Mouse (Mus musculus) neural tube, embryonic 11.5 days (tissue): ENCODE data around the gene Tmem69. TPM values are rescaled to one million over a fixed set of nuclear protein-coding genes. Genes with fewer than 3 reads are reported as not detected.
A peak's percentile ranks its signal among the peaks of the same experiment; 100 is the strongest.

Experiments
- ATAC-seq: fragments of 200-750 bp; cut with Nextera tagmentation; 2 replicates; pipeline ENCODE4 v1.8.0; 2017; ENCODE audit warnings: moderate number of reproducible peaks, mild to moderate bottlenecking, moderate TSS enrichment, moderate library complexity; ENCODE audit not compliant: insufficient read depth, low FRiP score, low TSS enrichment
- DNase-seq: peaks from one replicate; pipeline ENCODE4 v3.0.0-alpha.2; 2015; ENCODE audit warnings: low spot score
- H3K27ac ChIP-seq: fragments of 300-500 bp; sonication (generic); 2 replicates; pipeline ENCODE4 v1.5.1; 2014; ENCODE audit warnings: low read depth, mild to moderate bottlenecking, low read length
- H3K27me3 ChIP-seq: fragments of 300-500 bp; sonication (generic); 2 replicates; pipeline ENCODE4 v1.6.1; 2014; ENCODE audit warnings: mild to moderate bottlenecking, low read length, mixed read lengths; ENCODE audit not compliant: control insufficient read depth, insufficient read depth
- H3K36me3 ChIP-seq: fragments of 300-500 bp; sonication (generic); 2 replicates; pipeline ENCODE4 v1.6.1; 2014; ENCODE audit warnings: mild to moderate bottlenecking, low read length, moderate library complexity, mixed read lengths; ENCODE audit not compliant: control insufficient read depth, insufficient read depth
- H3K4me1 ChIP-seq: fragments of 300-500 bp; sonication (generic); 2 replicates; pipeline ENCODE4 v1.6.1; 2014; ENCODE audit warnings: low read length, mixed read lengths; ENCODE audit not compliant: control insufficient read depth, insufficient read depth
- H3K4me2 ChIP-seq: fragments of 300-500 bp; sonication (generic); 2 replicates; pipeline ENCODE4 v1.6.1; 2014; ENCODE audit warnings: low read depth, mild to moderate bottlenecking, moderate library complexity
- H3K4me3 ChIP-seq: fragments of 300-500 bp; sonication (generic); 2 replicates; pipeline ENCODE4 v1.5.1; 2014; ENCODE audit warnings: low read depth, low read length
- H3K9ac ChIP-seq: fragments of 300-500 bp; sonication (generic); 2 replicates; pipeline ENCODE4 v1.6.1; 2014; ENCODE audit warnings: mild to moderate bottlenecking, low read length
- H3K9me3 ChIP-seq: fragments of 300-500 bp; sonication (generic); 2 replicates; pipeline ENCODE4 v1.6.1; 2016; ENCODE audit warnings: low read length; ENCODE audit not compliant: control insufficient read depth
- WGBS: fragments of 180-500 bp; shearing (Covaris S2); extraction: QIAGEN DNeasy Blood & Tissue Kit; methylation state at CpG from one replicate; pipeline ENCODE4 v1.1.7; 2014; 5-methylcytosine and 5-hydroxymethylcytosine counted together
- polyA plus RNA-seq: library from polyadenylated mRNA; unstranded; fragments of >200 nt; fragmentation: Nextera tagmentation; extraction: Ambion mirVana; gene quantifications from 2 replicates; pipeline ENCODE4 v1.2.1, GENCODE M21; 2014

Gene Tmem69
- 34.0 and 36.9 TPM in 2 replicates for polyA plus RNA-seq

DNA sequence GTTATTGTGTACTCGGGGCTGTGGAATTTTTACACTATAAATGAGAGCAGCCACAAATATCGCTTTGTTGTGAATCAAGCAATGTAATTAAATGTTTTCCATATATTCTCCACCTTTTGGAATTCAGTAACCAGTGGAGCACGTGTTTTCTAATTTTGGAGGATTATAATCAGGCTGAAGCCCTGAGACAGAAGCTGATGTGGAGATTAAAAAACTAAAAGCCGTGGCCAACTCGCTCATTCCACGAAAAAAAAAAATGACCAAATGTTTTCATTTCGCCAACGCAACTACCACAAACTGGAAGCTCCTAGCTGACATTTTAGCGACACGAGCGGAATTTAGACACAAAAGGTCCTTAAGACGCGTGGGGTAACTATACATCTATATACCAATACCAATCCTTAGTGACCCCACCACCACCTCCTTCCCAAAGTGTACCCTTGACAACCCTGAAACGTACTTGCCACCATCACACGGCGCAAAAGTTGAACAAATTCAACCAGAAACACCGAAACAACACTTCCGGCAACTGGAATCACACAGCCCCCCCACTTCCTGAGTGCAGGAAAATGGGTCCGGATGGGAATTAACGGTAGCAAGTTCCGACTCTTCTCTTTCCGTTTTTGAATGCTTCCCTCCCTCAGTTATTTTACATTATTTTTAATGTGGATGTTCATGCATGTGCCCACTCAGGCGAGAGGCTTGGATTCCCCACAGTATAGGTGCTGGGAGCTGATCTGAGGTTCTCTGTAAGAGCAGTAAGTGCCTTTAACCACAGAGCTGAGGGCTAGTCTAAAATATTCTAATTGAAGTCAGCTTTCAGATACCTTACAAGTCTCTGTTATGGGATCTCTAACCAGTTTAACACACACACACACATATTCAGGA lies at the start of gene Tmem69:
Gene Tmem69, minus strand, starts transcription at position 524 of the 888 bp plus-strand sequence.
- Histone ChIP-seq H3K27me3 (no peaks in the 10 kb centered on the region), H3K4me1 (0 out of 2 replicates have a peak, but pooled peaks cover 5% of the 10 kb centered on the region), H3K4me2 (peak within 1 kb of the TSS; percentile 70), H3K36me3 (peaks cover 2% of the 10 kb centered on the region), H3K9ac (peak within 1 kb of the TSS; percentile 71), H3K27ac (peak within 1 kb of the TSS; percentile 83), H3K9me3 (no peaks in the 10 kb centered on the region), H3K4me3 (peak within 1 kb of the TSS; percentile 60)
- ATAC-seq (no peak), DNase-seq (peak; percentile 83)
- 3% methylated on average over 23 of the region's 23 CpGs for WGBS

DNA sequence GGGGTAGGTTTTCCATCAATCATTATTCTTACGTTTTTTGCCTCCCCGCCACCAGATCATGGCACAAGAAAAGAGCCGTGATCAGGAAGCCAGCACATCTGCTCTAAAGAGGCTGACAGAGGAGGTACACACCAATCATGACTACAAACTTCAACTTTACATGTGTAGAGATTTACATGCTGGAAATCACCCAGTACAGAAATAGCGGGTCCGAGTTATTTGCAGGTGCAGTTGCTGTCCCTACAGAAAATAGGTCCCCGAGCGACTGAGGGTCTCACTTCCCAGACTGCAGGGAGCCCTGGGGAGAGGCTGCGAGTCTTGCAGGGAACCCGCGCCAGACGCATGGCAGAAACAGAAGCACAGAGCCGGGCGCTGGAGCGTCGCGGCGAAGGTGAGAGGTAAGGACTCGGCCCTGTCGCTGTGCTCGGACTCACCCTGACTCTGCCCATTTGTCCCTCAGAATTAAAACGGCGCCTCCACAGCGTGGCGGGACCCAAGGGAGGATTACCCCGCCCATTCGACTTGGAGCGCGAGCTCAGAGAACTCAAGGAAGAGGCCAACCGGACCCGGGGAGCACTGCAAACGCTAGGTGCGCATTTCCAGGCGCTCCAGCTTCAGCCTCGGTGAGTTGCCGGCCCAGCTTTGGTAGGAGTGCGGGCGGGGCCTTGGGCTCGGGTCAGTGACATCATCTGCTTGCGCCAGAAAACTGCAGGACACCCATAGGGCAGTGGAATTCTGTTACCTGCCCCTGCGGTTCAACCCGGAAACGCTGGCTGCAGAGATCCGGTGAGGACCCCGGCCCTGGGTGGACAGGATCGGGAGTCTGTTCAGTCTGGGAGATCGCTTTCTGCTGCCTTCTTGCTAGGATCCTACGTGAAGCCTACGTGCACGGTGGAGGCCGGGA lies 41.5 kb upstream of the Tmem69 start:
- Histone ChIP-seq H3K36me3 (peaks cover 14% of the 10 kb centered on the region), H3K27me3 (no peaks in the 10 kb centered on the region), H3K9ac (peak overlapping the region; percentile 70), H3K27ac (peak overlapping the region; percentile 73), H3K9me3 (no peaks in the 10 kb centered on the region), H3K4me1 (peaks cover 7% of the 10 kb centered on the region; the same call in 1 of the 2 replicates), H3K4me3 (peak overlapping the region; percentile 48), H3K4me2 (peak overlapping the region; percentile 93)
- peak; percentile 90 for DNase-seq
- ATAC-seq, result peak; percentile 93
- under 1% methylated on average over 50 of the region's 50 CpGs for WGBS

DNA sequence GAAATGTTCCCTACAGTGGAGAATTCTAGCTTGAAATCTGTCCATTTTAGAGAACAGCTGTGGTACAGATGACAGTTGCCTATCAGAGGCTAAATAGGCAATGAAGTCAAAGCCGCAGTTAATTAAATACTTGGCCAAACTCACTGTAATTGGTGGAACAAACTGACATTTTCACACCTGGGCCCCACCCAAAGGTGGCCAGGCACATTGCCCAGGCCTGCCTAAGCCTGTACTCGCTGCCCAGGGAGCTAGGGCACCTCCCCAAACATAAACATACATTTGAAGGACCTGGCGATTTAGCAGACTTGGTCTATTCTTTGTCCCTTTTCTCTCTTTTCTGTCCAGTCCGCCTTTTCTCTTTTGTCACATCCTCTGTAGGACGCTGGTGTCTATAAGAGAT lies 40.6 kb upstream of the Tmem69 start, which contains the start of gene Ccdc17:
Gene Ccdc17, plus strand, starts transcription at position 276 of the 400 bp plus-strand sequence.
- H3K27me3 ChIP-seq, result no peaks in the 10 kb centered on the region
- H3K9me3 ChIP-seq, result no peaks in the 10 kb centered on the region
- peak within 1 kb of the TSS; percentile 93 for H3K4me2 ChIP-seq
- H3K4me3 ChIP-seq, result peak within 1 kb of the TSS; percentile 48
- no peak for DNase-seq
- ATAC-seq, result no peak
- peak within 1 kb of the TSS; percentile 73 for H3K27ac ChIP-seq
- peaks cover 7% of the 10 kb centered on the region; the same call in 1 of the 2 replicates for H3K4me1 ChIP-seq
- H3K36me3 ChIP-seq, result peaks cover 9% of the 10 kb centered on the region
- 35% methylated on average over 5 of the region's 5 CpGs for WGBS
- peak within 1 kb of the TSS; percentile 70 for H3K9ac ChIP-seq

DNA sequence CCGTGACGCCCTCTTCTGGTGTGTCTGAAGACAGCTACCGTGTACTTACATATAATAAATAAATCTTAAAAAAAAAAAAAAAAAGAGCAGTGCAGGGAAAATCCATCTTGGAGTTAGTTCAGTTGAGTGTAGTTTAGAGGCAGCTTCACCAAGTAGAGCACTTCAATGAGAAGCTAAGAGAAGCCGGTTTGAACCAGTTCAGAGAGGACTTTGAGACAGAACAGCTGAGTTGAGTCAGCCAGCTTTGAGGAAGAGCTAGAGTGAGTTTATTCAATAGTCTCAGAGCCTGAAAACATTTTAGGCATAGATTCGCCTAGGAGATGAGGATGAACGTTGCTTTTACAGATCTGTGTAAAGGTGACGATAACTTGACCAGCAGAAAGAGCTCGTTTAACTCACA lies 40.1 kb upstream of the Tmem69 start:
- no peak for ATAC-seq
- H3K4me2 ChIP-seq, result no peak overlapping the region
- DNase-seq, result no peak
- no peaks in the 10 kb centered on the region for H3K9me3 ChIP-seq
- no peaks in the 10 kb centered on the region for H3K27me3 ChIP-seq
- WGBS, result 80% methylated on average over 8 of the region's 8 CpGs
- H3K9ac ChIP-seq, result no peak overlapping the region
- H3K4me1 ChIP-seq, result peaks cover 7% of the 10 kb centered on the region; the same call in 1 of the 2 replicates
- H3K4me3 ChIP-seq, result no peak overlapping the region
- peaks cover 10% of the 10 kb centered on the region for H3K36me3 ChIP-seq
- H3K27ac ChIP-seq, result no peak overlapping the region

GRCm38 (mm10) chr4:116558151-116558882 lies 2.6 kb upstream of the Tmem69 start:
- H3K4me2 ChIP-seq, result peak overlapping the region; percentile 70
- DNase-seq (peak; percentile 14), ATAC-seq (no peak)
- H3K4me1 ChIP-seq, result 0 out of 2 replicates have a peak, but pooled peaks cover 5% of the 10 kb centered on the region
- peak overlapping the region; percentile 71 for H3K9ac ChIP-seq
- H3K36me3 ChIP-seq, result no peaks in the 10 kb centered on the region; the same call in 1 of the 2 replicates
- H3K27ac ChIP-seq, result no peak overlapping the region
- H3K4me3 ChIP-seq, result peak overlapping the region; percentile 60
- 5% methylated on average over 15 of the region's 15 CpGs for WGBS
- no peaks in the 10 kb centered on the region for H3K9me3 ChIP-seq
- H3K27me3 ChIP-seq, result no peaks in the 10 kb centered on the region

- H3K27me3 ChIP-seq, result no peaks in the 10 kb centered on the region
- 0 out of 2 replicates have a peak, but pooled peaks cover 5% of the 10 kb centered on the region for H3K4me1 ChIP-seq
- H3K4me3 ChIP-seq, result peak within 1 kb of the TSS; percentile 60
- peak within 1 kb of the TSS; percentile 70 for H3K4me2 ChIP-seq
- DNase-seq (peak; percentile 99), ATAC-seq (peak; percentile 93)
- 0% methylated on average over 75 of the region's 78 CpGs for WGBS
- H3K9me3 ChIP-seq, result no peaks in the 10 kb centered on the region
- H3K36me3 ChIP-seq, result peaks cover 1% of the 10 kb centered on the region
- peak within 1 kb of the TSS; percentile 83 for H3K27ac ChIP-seq
- peak within 1 kb of the TSS; percentile 71 for H3K9ac ChIP-seq
Observed at GRCm38 (mm10) chr4:116557306-116558121, 1.8 kb upstream of the Tmem69 start, which contains the start of gene Gpbp1l1. Gene Gpbp1l1, plus strand, starts transcription at chr4:116557658.

DNA sequence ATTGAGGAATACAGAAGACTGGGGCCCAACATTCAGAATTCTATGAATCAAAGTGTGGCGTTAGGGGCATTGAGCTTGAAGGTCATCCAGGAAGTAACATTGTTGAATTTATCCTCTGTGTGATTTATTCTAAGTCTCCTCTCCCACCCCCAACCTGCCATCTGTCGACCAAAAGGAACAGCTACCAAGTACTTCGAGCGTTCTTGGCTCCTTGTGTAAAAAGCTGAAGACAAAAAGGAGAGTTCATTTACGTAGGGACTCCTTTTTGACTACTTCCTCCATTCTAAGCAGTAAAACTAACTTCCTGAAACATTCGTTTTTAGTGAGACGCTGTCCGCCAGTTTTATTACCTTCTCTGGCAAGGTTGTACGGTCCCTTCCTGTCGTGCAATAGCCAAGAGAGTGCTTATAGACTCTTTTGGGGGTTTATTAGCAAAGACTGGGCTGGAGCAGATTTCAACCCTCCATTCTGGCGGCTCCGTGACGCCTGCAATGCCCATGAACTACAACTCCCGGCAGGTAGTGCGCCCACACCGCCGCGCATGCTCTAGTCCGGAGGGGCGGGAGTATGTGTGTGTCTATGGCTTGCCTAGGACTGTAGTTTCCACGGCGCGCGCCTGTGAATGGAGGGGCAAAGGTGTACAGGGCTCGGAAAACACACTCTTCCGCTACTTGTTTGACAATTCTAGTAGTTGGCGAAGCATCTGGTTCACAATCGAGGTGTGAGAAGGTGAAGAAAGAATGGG lies 997 bp upstream of the Tmem69 start:
- Histone ChIP-seq H3K9me3 (no peaks in the 10 kb centered on the region), H3K4me1 (0 out of 2 replicates have a peak, but pooled peaks cover 5% of the 10 kb centered on the region), H3K4me2 (peak overlapping the region; percentile 70), H3K27ac (peak overlapping the region; percentile 83), H3K27me3 (no peaks in the 10 kb centered on the region), H3K36me3 (peaks cover 2% of the 10 kb centered on the region), H3K4me3 (peak overlapping the region; percentile 60), H3K9ac (peak overlapping the region; percentile 71)
- peak; percentile 95 for ATAC-seq
- WGBS, result under 1% methylated on average over 28 of the region's 28 CpGs
- peak; percentile 93 for DNase-seq
